Mouse (Mus musculus) macrophage (primary cell): ENCODE data around the gene Plod3. TPM values are rescaled to one million over a fixed set of nuclear protein-coding genes. Genes with fewer than 3 reads are reported as not detected.

Experiments
- H3K27ac ChIP-seq: fragments of 350-480 bp; formaldehyde crosslinking; 2 replicates; pipeline ENCODE4 v1.9.0; 2021
- H3K36me3 ChIP-seq: fragments of 350-480 bp; formaldehyde crosslinking; 2 replicates; pipeline ENCODE4 v1.9.0; 2021; ENCODE audit errors: inconsistent target
- H3K4me3 ChIP-seq: fragments of 350-480 bp; formaldehyde crosslinking; 2 replicates; pipeline ENCODE4 v1.9.0; 2021; ENCODE audit errors: inconsistent target
- H3K79me2 ChIP-seq: fragments of 350-480 bp; formaldehyde crosslinking; 2 replicates; pipeline ENCODE4 v1.9.0; 2021; ENCODE audit errors: inconsistent target
- WGBS: methylation state at CpG from one replicate; pipeline ENCODE4 v1.1.7; 2026; ENCODE audit warnings: inconsistent platforms; ENCODE audit not compliant: missing documents; 5-methylcytosine and 5-hydroxymethylcytosine counted together
- polyA plus RNA-seq: library from polyadenylated mRNA; stranded (reverse); fragments of 250-400 nt; gene quantifications from 3 replicates; pipeline ENCODE4 v1.2.4, GENCODE M21; 2018; ENCODE audit warnings: inconsistent platforms

Plod3 gene
- polyA plus RNA-seq, 1 experiment from 2014 or later, result 93.2 TPM

GRCm38 (mm10) chr5:136973670-136974069, 13.1 kb upstream of the Plod3 start:
- no peak overlapping the region for H3K4me3 ChIP-seq
- no peaks in the 10 kb centered on the region for H3K79me2 ChIP-seq
- H3K27ac ChIP-seq, result no peak overlapping the region
- no peaks in the 10 kb centered on the region for H3K36me3 ChIP-seq
- WGBS, result 28% methylated on average over 8 of the region's 8 CpGs

GRCm38 (mm10) chr5:136977769-136978168, 9.1 kb upstream of the Plod3 start:
- peak overlapping the region; percentile 15; the same call in 1 of the 2 replicates for H3K27ac ChIP-seq
- WGBS, result 0% methylated on average over 4 of the region's 4 CpGs
- H3K4me3 ChIP-seq, result no peak overlapping the region

GRCm38 (mm10) chr5:136979762-136980161, 7.1 kb upstream of the Plod3 start:
- 56% methylated on average over 2 of the region's 2 CpGs for WGBS
- H3K27ac ChIP-seq, result no peak overlapping the region
- peaks cover 26% of the 10 kb centered on the region; the same call in 1 of the 2 replicates for H3K36me3 ChIP-seq
- peaks cover 3% of the 10 kb centered on the region; the same call in 1 of the 2 replicates for H3K79me2 ChIP-seq
- no peak overlapping the region for H3K4me3 ChIP-seq

More at GRCm38 (mm10) chr5:136977769-136978168, 9.1 kb upstream of the Plod3 start:
- Histone ChIP-seq H3K36me3 (peaks cover 11% of the 10 kb centered on the region; the same call in 1 of the 2 replicates), H3K79me2 (no peaks in the 10 kb centered on the region)

GRCm38 (mm10) chr5:136980974-136981373, 5.8 kb upstream of the Plod3 start:
- WGBS, result 91% methylated on average over 8 of the region's 8 CpGs
- H3K36me3 ChIP-seq, result peaks cover 27% of the 10 kb centered on the region; the same call in 1 of the 2 replicates
- H3K79me2 ChIP-seq, result peaks cover 15% of the 10 kb centered on the region
- H3K4me3 ChIP-seq, result no peak overlapping the region
- H3K27ac ChIP-seq, result no peak overlapping the region

GRCm38 (mm10) chr5:136982338-136982930, 4.4 kb upstream of the Plod3 start:
- WGBS, result 75% methylated on average over 9 of the region's 16 CpGs

GRCm38 (mm10) chr5:136984828-136985227, 2.0 kb upstream of the Plod3 start:
- H3K4me3 ChIP-seq, result no peak overlapping the region
- peaks cover 21% of the 10 kb centered on the region for H3K79me2 ChIP-seq
- WGBS, result 93% methylated on average over 14 of the region's 14 CpGs
- no peak overlapping the region for H3K27ac ChIP-seq
- H3K36me3 ChIP-seq, result peaks cover 34% of the 10 kb centered on the region; the same call in 1 of the 2 replicates

More at GRCm38 (mm10) chr5:136982338-136982930, 4.4 kb upstream of the Plod3 start:
- peaks cover 21% of the 10 kb centered on the region for H3K79me2 ChIP-seq
- no peak overlapping the region for H3K4me3 ChIP-seq
- H3K36me3 ChIP-seq, result peaks cover 27% of the 10 kb centered on the region; the same call in 1 of the 2 replicates
- H3K27ac ChIP-seq, result no peak overlapping the region

GRCm38 (mm10) chr5:136987138-136987933, 517 bp downstream of the Plod3 start:
- Histone ChIP-seq H3K36me3 (peaks cover 48% of the 10 kb centered on the region), H3K27ac (peak overlapping the region; percentile 69), H3K4me3 (peak overlapping the region; percentile 64), H3K79me2 (peaks cover 21% of the 10 kb centered on the region)
- under 1% methylated on average over 65 of the region's 67 CpGs for WGBS

- H3K36me3 ChIP-seq, result peaks cover 52% of the 10 kb centered on the region
- H3K4me3 ChIP-seq, result peak within 1 kb of the TSS; percentile 64
- 1% methylated on average over 11 of the region's 12 CpGs for WGBS
- H3K79me2 ChIP-seq, result peaks cover 21% of the 10 kb centered on the region
- peak within 1 kb of the TSS; percentile 69 for H3K27ac ChIP-seq
Observed at GRCm38 (mm10) chr5:136987934-136988271, 1.1 kb downstream of the Plod3 start, which contains the start of gene Znhit1. Znhit1 (minus strand) TSS chr5:136988021.

- peaks cover 21% of the 10 kb centered on the region for H3K79me2 ChIP-seq
- peaks cover 55% of the 10 kb centered on the region for H3K36me3 ChIP-seq
- H3K4me3 ChIP-seq, result peak overlapping the region; percentile 64
- 13% methylated on average over 7 of the region's 7 CpGs for WGBS
- H3K27ac ChIP-seq, result peak overlapping the region; percentile 69
Observed at GRCm38 (mm10) chr5:136988420-136988819, 1.6 kb downstream of the Plod3 start.

GRCm38 (mm10) chr5:136989801-136990200, 3.0 kb downstream of the Plod3 start:
- peaks cover 18% of the 10 kb centered on the region for H3K79me2 ChIP-seq
- 98% methylated on average over 6 of the region's 6 CpGs for WGBS
- no peak overlapping the region for H3K4me3 ChIP-seq
- H3K36me3 ChIP-seq, result peaks cover 54% of the 10 kb centered on the region
- H3K27ac ChIP-seq, result no peak overlapping the region

- no peak overlapping the region for H3K27ac ChIP-seq
- no peaks in the 10 kb centered on the region for H3K79me2 ChIP-seq
- 88% methylated on average over 4 of the region's 5 CpGs for WGBS
- H3K36me3 ChIP-seq, result peaks cover 13% of the 10 kb centered on the region; the same call in 1 of the 2 replicates
- H3K4me3 ChIP-seq, result no peak overlapping the region
Observed at GRCm38 (mm10) chr5:136999449-136999848, 12.6 kb downstream of the Plod3 start.

- Histone ChIP-seq H3K4me3 (no peak overlapping the region), H3K36me3 (peaks cover 1% of the 10 kb centered on the region; the same call in 1 of the 2 replicates), H3K27ac (no peak overlapping the region), H3K79me2 (no peaks in the 10 kb centered on the region)
- WGBS, result 90% methylated on average over 2 of the region's 2 CpGs
Observed at GRCm38 (mm10) chr5:137000612-137001011, 13.8 kb downstream of the Plod3 start.

GRCm38 (mm10) chr5:137007276-137007675, 20.5 kb downstream of the Plod3 start:
- Histone ChIP-seq H3K36me3 (no peaks in the 10 kb centered on the region), H3K4me3 (no peak overlapping the region), H3K27ac (no peak overlapping the region), H3K79me2 (no peaks in the 10 kb centered on the region)
- 69% methylated on average over 8 of the region's 8 CpGs for WGBS

- H3K79me2 ChIP-seq, result no peaks in the 10 kb centered on the region
- no peak overlapping the region for H3K27ac ChIP-seq
- 11% methylated on average over 3 of the region's 3 CpGs for WGBS
Observed at GRCm38 (mm10) chr5:137009988-137010387, 23.2 kb downstream of the Plod3 start.

GRCm38 (mm10) chr5:137012401-137012950, 25.7 kb downstream of the Plod3 start:
- H3K4me3 ChIP-seq, result no peak overlapping the region
- no peak overlapping the region for H3K27ac ChIP-seq
- WGBS, result 84% methylated on average over 15 of the region's 15 CpGs
- no peaks in the 10 kb centered on the region for H3K36me3 ChIP-seq
- H3K79me2 ChIP-seq, result no peaks in the 10 kb centered on the region

More at GRCm38 (mm10) chr5:137009988-137010387, 23.2 kb downstream of the Plod3 start:
- Histone ChIP-seq H3K4me3 (no peak overlapping the region), H3K36me3 (no peaks in the 10 kb centered on the region)
